Mouse (Mus musculus) myocyte (in vitro differentiated cells): ENCODE results near the gene Fam71e1. TPM values are rescaled to one million over a fixed set of nuclear protein-coding genes. Genes with fewer than 3 reads are reported as not detected.

Experiments
- H3K27me3 ChIP-seq: one replicate; pipeline ENCODE4 v1.6.1; 2011; ENCODE audit not compliant: control insufficient read depth, insufficient read depth, insufficient read length
- H3K36me3 ChIP-seq: one replicate; pipeline ENCODE4 v1.6.1; 2011; ENCODE audit not compliant: control insufficient read depth, insufficient read depth
- H3K4me2 ChIP-seq: one replicate; pipeline ENCODE4 v1.6.1; 2011; ENCODE audit warnings: low read depth, control low read depth
- H3K4me3 ChIP-seq: one replicate; pipeline ENCODE4 v1.5.1; 2011; ENCODE audit warnings: mild to moderate bottlenecking, control low read depth, moderate library complexity
- H3K79me2 ChIP-seq: one replicate; pipeline ENCODE4 v1.6.1; 2011; ENCODE audit not compliant: control insufficient read depth, insufficient read depth
- H3ac ChIP-seq: one replicate; pipeline ENCODE4 v1.6.1; 2011; ENCODE audit not compliant: control insufficient read depth, insufficient read length
- E2F4 ChIP-seq: IDR thresholded peaks from one replicate; pipeline ENCODE4 v1.6.1; 2011; ENCODE audit warnings: mild to moderate bottlenecking, control low read depth, moderate library complexity; ENCODE audit not compliant: insufficient read depth
- MAX ChIP-seq: IDR thresholded peaks from one replicate; pipeline ENCODE4 v1.6.1; 2011; ENCODE audit warnings: low read depth, mild to moderate bottlenecking, control low read depth
- MYOD1 ChIP-seq, 3 experiments: IDR thresholded peaks; one replicate each; pipeline ENCODE4 v1.6.1; 2011; ENCODE audit warnings: control low read depth in 2 of 3, low read depth in 2 of 3, mild to moderate bottlenecking in 2 of 3, moderate library complexity in 1 of 3; ENCODE audit not compliant: insufficient read length in 2 of 3, control insufficient read depth in 1 of 3
- MYOG ChIP-seq, 3 experiments: IDR thresholded peaks; one replicate each; pipeline ENCODE4 v1.6.1; 2011; ENCODE audit warnings: control low read depth in 2 of 3, low read depth in 2 of 3, mild to moderate bottlenecking in 2 of 3; ENCODE audit not compliant: insufficient read length in 2 of 3, control insufficient read depth in 1 of 3, insufficient read depth in 1 of 3
- POLR2AphosphoS2 ChIP-seq: IDR thresholded peaks from one replicate; pipeline ENCODE4 v1.6.1; 2011; ENCODE audit warnings: low read depth, control low read depth; ENCODE audit not compliant: insufficient read length
- REST ChIP-seq: IDR thresholded peaks from one replicate; pipeline ENCODE4 v1.6.1; 2011; ENCODE audit warnings: mild to moderate bottlenecking, control low read depth, moderate library complexity; ENCODE audit not compliant: insufficient read depth, insufficient read length
- SRF ChIP-seq: IDR thresholded peaks from one replicate; pipeline ENCODE4 v1.6.1; 2011; ENCODE audit warnings: low read depth; ENCODE audit not compliant: control insufficient read depth, insufficient read length
- TCF3 ChIP-seq: IDR thresholded peaks from one replicate; pipeline ENCODE4 v1.6.1; 2011; ENCODE audit warnings: low read depth, control low read depth; ENCODE audit not compliant: insufficient read length
- polyA plus RNA-seq: library from polyadenylated mRNA; unstranded; fragments of >200 nt; fragmentation: generic; extraction: Trizol; gene quantifications from one replicate; pipeline ENCODE4 v1.2.1, GENCODE M21; 2012; ENCODE audit warnings: missing spikeins

Gene Fam71e1
- polyA plus RNA-seq, 1 experiment, result 1.7 TPM

GRCm38 (mm10) chr7:44550409-44550678 lies 54.0 kb downstream of the Fam71e1 start:
- Histone ChIP-seq H3K4me3 (no peak overlapping the region), H3K4me2 (no peak overlapping the region), H3K79me2 (peaks cover 16% of the 10 kb centered on the region), H3K36me3 (no peaks in the 10 kb centered on the region), H3ac (no peak overlapping the region), H3K27me3 (no peaks in the 10 kb centered on the region)
- TF ChIP-seq POLR2AphosphoS2 (no peak), MAX (no peak), MYOG (IDR thresholded peaks at IDR 0.05; ENCODE audit: control insufficient read depth in 1 of 3, insufficient read depth in 1 of 3, insufficient read length in 2 of 3, low read depth in 2 of 3) (no peak), E2F4 (no peak), TCF3 (no peak), SRF (no peak), MYOD1 (IDR thresholded peaks at IDR 0.05; ENCODE audit: control insufficient read depth in 1 of 3, insufficient read length in 2 of 3, low read depth in 2 of 3) (no peak), REST (no peak)

Other genes starting within 250 kb of the Fam71e1 start
- 0.62 TPM for gene 1700028J19Rik, start 249.9 kb upstream of the Fam71e1 start, polyA plus RNA-seq
- gene 2410002F23Rik, start 249.9 kb upstream of the Fam71e1 start, polyA plus RNA-seq, result 40.9 TPM
- gene Acp4, start 239.2 kb upstream of the Fam71e1 start, polyA plus RNA-seq, result 0.06 TPM
- gene Gm15517, start 235.1 kb upstream of the Fam71e1 start, polyA plus RNA-seq, result not detected
- gene Clec11a, start 189.7 kb upstream of the Fam71e1 start, polyA plus RNA-seq, result 0.60 TPM
- gene Shank1, start 186.3 kb upstream of the Fam71e1 start, polyA plus RNA-seq, result 0.10 TPM
- gene Syt3, start 112.5 kb upstream of the Fam71e1 start, polyA plus RNA-seq, result not detected
- not detected for gene 1700008O03Rik, start 110.8 kb upstream of the Fam71e1 start, polyA plus RNA-seq
- gene Lrrc4b, start 67.6 kb upstream of the Fam71e1 start, polyA plus RNA-seq, result not detected
- not detected for gene Aspdh, start 31.2 kb upstream of the Fam71e1 start, polyA plus RNA-seq
- gene Josd2, start 28.6 kb upstream of the Fam71e1 start, polyA plus RNA-seq, result 233 TPM
- gene Emc10, start 52 bp upstream of the Fam71e1 start, polyA plus RNA-seq, result 98.2 TPM
- 4.7 TPM for gene Mybpc2, start 28.1 kb downstream of the Fam71e1 start, polyA plus RNA-seq
- gene Spib, start 35.5 kb downstream of the Fam71e1 start, polyA plus RNA-seq, result 0.05 TPM
- 23.9 TPM for gene Pold1, start 52.3 kb downstream of the Fam71e1 start, polyA plus RNA-seq
- 94.7 TPM for gene Nr1h2, start 57.4 kb downstream of the Fam71e1 start, polyA plus RNA-seq
- not detected for gene Napsa, start 75.8 kb downstream of the Fam71e1 start, polyA plus RNA-seq
- 0.92 TPM for gene Kcnc3, start 94.1 kb downstream of the Fam71e1 start, polyA plus RNA-seq
- gene Myh14, start 174.3 kb downstream of the Fam71e1 start, polyA plus RNA-seq, result 0.17 TPM
- not detected for gene Izumo2, start 212.2 kb downstream of the Fam71e1 start, polyA plus RNA-seq